Mouse (Mus musculus) cerebellum, adult 2 months (tissue): ENCODE data around the gene Flot2. TPM values are rescaled to one million over a fixed set of nuclear protein-coding genes. Genes with fewer than 3 reads are reported as not detected.
"Not testable (repeated sequence)": the region's sequence is repeated elsewhere in the genome, so short reads cannot be mapped to it uniquely, and the experiment has no call there.

ENCODE experiments used
- DNase-seq, 2 experiments: peaks; one replicate each; pipeline ENCODE4 v3.0.0; 2021
- H3K27ac ChIP-seq: fragments of 200-500 bp; 2 replicates; pipeline ENCODE4 v1.5.1; 2012; ENCODE audit warnings: low read length, control low read depth, inconsistent platforms; ENCODE audit not compliant: insufficient read depth
- H3K27me3 ChIP-seq: fragments of 200-500 bp; 2 replicates; pipeline ENCODE4 v1.6.1; 2012; ENCODE audit warnings: inconsistent platforms, mild to moderate bottlenecking, low read length, moderate library complexity; ENCODE audit not compliant: control insufficient read depth, insufficient read depth
- H3K4me1 ChIP-seq: fragments of 200-500 bp; 2 replicates; pipeline ENCODE4 v1.6.1; 2011; ENCODE audit warnings: low read length; ENCODE audit not compliant: control insufficient read depth, insufficient read depth
- H3K4me3 ChIP-seq: fragments of 200-500 bp; replicated peaks from 2 replicates; pipeline ENCODE3; 2011; ENCODE audit warnings: mild to moderate bottlenecking, low read depth, low read length, control low read depth; ENCODE audit not compliant: insufficient read depth
- CTCF ChIP-seq: fragments of 200-500 bp; IDR thresholded peaks from 2 replicates; pipeline ENCODE4 v1.5.1; 2011; ENCODE audit warnings: low read depth, mild to moderate bottlenecking, control low read depth, low read length, moderate library complexity, borderline replicate concordance; ENCODE audit not compliant: insufficient read depth
- POLR2A ChIP-seq: fragments of 200-500 bp; IDR thresholded peaks from 2 replicates; pipeline ENCODE4 v1.6.1; 2011; ENCODE audit warnings: low read length, control low read depth, borderline replicate concordance; ENCODE audit not compliant: insufficient read depth
- WGBS: fragments of 180-500 bp; shearing (Covaris S2); methylation state at CpG from one replicate; pipeline ENCODE4 v1.1.7; 2018; 5-methylcytosine and 5-hydroxymethylcytosine counted together
- polyA plus RNA-seq: library from polyadenylated mRNA; depleted of rRNA; stranded (reverse); fragments of >200 nt; gene quantifications from 2 replicates; pipeline ENCODE4 v1.2.3, GENCODE M21; 2012

The Flot2 gene
- polyA plus RNA-seq, 1 experiment = 134 TPM

GRCm38 (mm10) chr11:78044758-78045251 lies 7.1 kb downstream of the Flot2 start:
- H3K4me3 ChIP-seq = peak overlapping the region; percentile 16
- TF ChIP-seq POLR2A = no peak
- TF ChIP-seq CTCF = no peak
- H3K27ac ChIP-seq = peak overlapping the region; percentile 71
- no peaks in the 10 kb centered on the region for H3K27me3 ChIP-seq
- under 1% methylated on average over 5 of the region's 5 CpGs for WGBS
- DNase-seq = peak; percentile 89 to 92
- peaks cover 14% of the 10 kb centered on the region; the same call in 1 of the 2 replicates for H3K4me1 ChIP-seq

- not testable (repeated sequence) for DNase-seq, H3K4me3 ChIP-seq, H3K27me3 ChIP-seq, H3K27ac ChIP-seq
- 90% methylated on average over 4 of the region's 4 CpGs for WGBS
- peaks cover 14% of the 10 kb centered on the region; the same call in 1 of the 2 replicates for H3K4me1 ChIP-seq
These were observed 10.9 kb downstream of the Flot2 start for GRCm38 (mm10) chr11:78048637-78049036.

- Histone ChIP-seq H3K27ac (no peak overlapping the region), H3K27me3 (no peaks in the 10 kb centered on the region), H3K4me1 (no peaks in the 10 kb centered on the region), H3K4me3 (no peak overlapping the region)
- no peak for TF ChIP-seq POLR2A
- no peak for TF ChIP-seq CTCF
- DNase-seq = no peak
- WGBS = 94% methylated on average over 8 of the region's 8 CpGs
These were observed 15.3 kb downstream of the Flot2 start for GRCm38 (mm10) chr11:78053078-78053477.

GRCm38 (mm10) chr11:78056946-78057345 lies 19.2 kb downstream of the Flot2 start:
- H3K4me3 ChIP-seq = no peak overlapping the region
- WGBS = 55% methylated on average over 8 of the region's 8 CpGs
- H3K4me1 ChIP-seq = no peaks in the 10 kb centered on the region
- no peak overlapping the region for H3K27ac ChIP-seq
- H3K27me3 ChIP-seq = no peaks in the 10 kb centered on the region
- TF ChIP-seq POLR2A (no peak), CTCF (no peak)
- DNase-seq = peak in 1 of 2 experiments; percentile 6

- no peaks in the 10 kb centered on the region for H3K4me1 ChIP-seq
- H3K4me3 ChIP-seq = no peak overlapping the region
- TF ChIP-seq CTCF (peak; percentile 86), POLR2A (no peak)
- no peaks in the 10 kb centered on the region for H3K27me3 ChIP-seq
- peak; percentile 55 to 65 for DNase-seq
- no peak overlapping the region for H3K27ac ChIP-seq
- WGBS = 38% methylated on average over 9 of the region's 9 CpGs
These were observed 22.4 kb downstream of the Flot2 start for GRCm38 (mm10) chr11:78059833-78060757.

- WGBS = 90% methylated on average over 1 of the region's 1 CpGs
- no peak for DNase-seq
These were observed 24.8 kb downstream of the Flot2 start for GRCm38 (mm10) chr11:78062563-78062962.

GRCm38 (mm10) chr11:78065906-78066305 lies 28.2 kb downstream of the Flot2 start:
- Histone ChIP-seq H3K4me3 (no peak overlapping the region), H3K4me1 (no peaks in the 10 kb centered on the region), H3K27me3 (no peaks in the 10 kb centered on the region), H3K27ac (no peak overlapping the region)
- no peak for TF ChIP-seq CTCF
- no peak for TF ChIP-seq POLR2A
- 48% methylated on average over 2 of the region's 2 CpGs for WGBS
- DNase-seq = no peak

More at GRCm38 (mm10) chr11:78062563-78062962, 24.8 kb downstream of the Flot2 start:
- H3K4me1 ChIP-seq = no peaks in the 10 kb centered on the region
- H3K27me3 ChIP-seq = no peaks in the 10 kb centered on the region
- H3K4me3 ChIP-seq = no peak overlapping the region
- H3K27ac ChIP-seq = no peak overlapping the region
- TF ChIP-seq POLR2A = no peak
- no peak for TF ChIP-seq CTCF

- WGBS = 45% methylated on average over 2 of the region's 2 CpGs
- TF ChIP-seq CTCF = no peak
- TF ChIP-seq POLR2A = no peak
- Histone ChIP-seq H3K27me3 (no peaks in the 10 kb centered on the region), H3K4me3 (no peak overlapping the region), H3K4me1 (no peaks in the 10 kb centered on the region), H3K27ac (no peak overlapping the region)
- DNase-seq = no peak
These were observed 28.9 kb downstream of the Flot2 start for GRCm38 (mm10) chr11:78066641-78067040.
